Mouse (Mus musculus): Measurements from ENCODE around the gene Rrp7a.

DNA sequence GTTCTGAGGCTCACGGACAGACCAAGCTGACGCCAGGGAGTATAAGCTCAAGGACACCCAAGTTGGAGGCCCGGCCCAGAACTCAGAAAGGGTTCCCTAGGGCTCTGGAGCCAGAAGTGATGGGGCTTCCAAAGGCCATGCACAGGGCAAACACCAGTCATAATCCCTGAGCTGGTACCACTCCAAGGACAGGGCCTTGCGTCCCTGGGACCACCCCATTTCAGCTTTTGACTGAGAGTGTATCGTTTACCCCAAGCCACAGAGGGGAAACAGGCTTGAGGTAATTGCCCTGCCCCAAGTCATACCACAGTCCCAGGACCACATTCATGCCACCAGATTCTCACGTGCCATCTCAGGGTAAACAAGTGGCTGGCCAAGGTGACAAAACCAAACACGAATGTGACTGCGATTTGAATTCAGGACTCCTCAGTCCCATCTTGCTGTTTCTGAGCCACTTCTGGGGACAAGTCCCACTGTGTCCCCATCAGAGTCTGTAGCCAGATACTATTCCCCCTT is 45.0 kb upstream of the Rrp7a start:
- TF ChIP-seq CTCF (IDR thresholded peaks at IDR 0.05; ENCODE audit: control insufficient read depth, insufficient read depth, low read length) (no peak), POLR2A (IDR thresholded peaks at IDR 0.05; ENCODE audit: borderline replicate concordance, control insufficient read depth, low read depth, low read length) (no peak)
